8 mouse cellular contexts compared by ENCODE assay signal in genomic region chr15:102965892-102966775, GRCm38 (mm10). TPM values are rescaled to one million over a fixed set of nuclear protein-coding genes. Genes with fewer than 3 reads are reported as not detected.
A peak's percentile ranks its signal among the peaks of the same experiment; 100 is the strongest.
DNase-seq lines count a peak whose midpoint lies in the region; ATAC-seq and TF ChIP-seq lines count a peak whose summit lies in the region.
"Had no signal": no experiment of that assay in that cellular context is flagged by ENCODE, and none has a peak within 500 bp of the region (broad histone marks: within the 10 kb centered on the region; RNA-seq: fewer than 3 reads in every experiment).

No protein-coding gene starts in this region.

- H3K9me3 ChIP-seq in intestine, postnatal 0 days (ENCODE audit: control insufficient read depth), result no peaks in the 10 kb centered on the region
- H3K9me3 ChIP-seq in lung, embryonic 15.5 days, result no peaks in the 10 kb centered on the region

- no peak overlapping the region for H3K27ac ChIP-seq in intestine, postnatal 0 days (ENCODE audit: low read depth, low read length)
- H3K27ac ChIP-seq in lung, embryonic 15.5 days, result no peak overlapping the region

- H3K4me3 ChIP-seq in intestine, postnatal 0 days (ENCODE audit: low read depth, low read length), result 0 out of 2 replicates have a peak overlapping the region, but pooled peaks have one; percentile 0
- 0 out of 2 replicates have a peak overlapping the region, but pooled peaks have one; percentile 9 for H3K4me3 ChIP-seq in lung, embryonic 15.5 days

- TF ChIP-seq CTCF in intestine, postnatal 0 days (IDR thresholded peaks at IDR 0.05; ENCODE audit: low read depth), result peak; percentile 89

- intact Hi-C loops in gastrocnemius, postnatal 14 days (cut with DNase I; ENCODE audit: low total_unique reads), result no loop called here

- no peaks in the 10 kb centered on the region for H3K36me3 ChIP-seq in intestine, postnatal 0 days (ENCODE audit: control insufficient read depth, insufficient read depth)
- H3K36me3 ChIP-seq in lung, embryonic 15.5 days, result no peaks in the 10 kb centered on the region

- DNase-seq in MN1 (ENCODE audit: low spot score), result peak; percentile 99
- DNase-seq in brain, adult 2 months (ENCODE audit: low read depth, low spot score), result peak; percentile 23
- DNase-seq in gastrocnemius, postnatal 14 days, result peak; percentile 97
- DNase-seq in ovary, adult 18-20 months (ENCODE audit: low spot score), result peak; percentile 77
- peak; percentile 66 for DNase-seq in urinary bladder, postnatal 10 days (ENCODE audit: low spot score)

- no peak overlapping the region for H3K9ac ChIP-seq in intestine, postnatal 0 days (ENCODE audit: low read depth, low read length)
- no peak overlapping the region for H3K9ac ChIP-seq in lung, embryonic 15.5 days

- H3K4me2 ChIP-seq in intestine, postnatal 0 days (replicated peaks; ENCODE audit: low read depth), result peak overlapping the region; percentile 25; the same call in 1 of the 2 replicates
- peak overlapping the region; percentile 12; the same call in 1 of the 2 replicates for H3K4me2 ChIP-seq in lung, embryonic 15.5 days

- peaks cover 96% of the 10 kb centered on the region for H3K27me3 ChIP-seq in intestine, postnatal 0 days (replicated peaks; ENCODE audit: control insufficient read depth, insufficient read depth, low read length)
- H3K27me3 ChIP-seq in lung, embryonic 15.5 days, result peaks cover 97% of the 10 kb centered on the region

- WGBS in intestine, postnatal 0 days, result 4% methylated on average over 30 of the region's 30 CpGs
- WGBS in lung, embryonic 15.5 days, result 4% methylated on average over 30 of the region's 30 CpGs

- no peaks in the 10 kb centered on the region for H3K4me1 ChIP-seq in intestine, postnatal 0 days (replicated peaks; ENCODE audit: control insufficient read depth, insufficient read depth, low read length)
- H3K4me1 ChIP-seq in lung, embryonic 15.5 days, result 0 out of 2 replicates have a peak, but pooled peaks cover 5% of the 10 kb centered on the region

- ATAC-seq in intestine, postnatal 0 days, result peak; percentile 35; the same call in 1 of the 2 replicates
- peak; percentile 59; the same call in 1 of the 2 replicates for ATAC-seq in lung, embryonic 15.5 days (ENCODE audit: borderline replicate concordance, extremely low read depth, low FRiP score, low TSS enrichment)

RNA-seq across cellular contexts. Expression of gene Hoxc10, which starts 0.5 kb away (rescaled TPM):
- total RNA-seq in gastrocnemius, postnatal 14 days (2021), result 10 to 100 TPM; 47.9 to 48.0 TPM
- polyA plus RNA-seq in intestine, postnatal 0 days (2015; fragmentation: Nextera tagmentation; extraction: Ambion mirVana), result 0.25 TPM in 1 of 2 replicates, not detected in the other
- polyA plus RNA-seq in lung, embryonic 15.5 days (2015; fragmentation: Nextera tagmentation; extraction: Ambion mirVana), result not detected in 2 replicates
- polyA plus RNA-seq: liver, embryonic 16.5 days had no signal

RNA-seq across cellular contexts. Expression of gene Hoxc5, which starts 1.1 kb away (rescaled TPM):
- 1 to 10 TPM; 1.4 to 1.8 TPM for total RNA-seq in gastrocnemius, postnatal 14 days (2021)
- polyA plus RNA-seq in intestine, postnatal 0 days (2015; fragmentation: Nextera tagmentation; extraction: Ambion mirVana), result 3.4 and 3.9 TPM in 2 replicates
- polyA plus RNA-seq in lung, embryonic 15.5 days (2015; fragmentation: Nextera tagmentation; extraction: Ambion mirVana), result 0.57 and 0.72 TPM in 2 replicates

RNA-seq across cellular contexts. Expression of gene Hoxc9, which starts 10.1 kb away (rescaled TPM):
- total RNA-seq in gastrocnemius, postnatal 14 days (2021), result 1 to 10 TPM; 5.7 to 5.8 TPM
- polyA plus RNA-seq in intestine, postnatal 0 days (2015; fragmentation: Nextera tagmentation; extraction: Ambion mirVana), result 0.43 and 0.58 TPM in 2 replicates
- 0.06 TPM in 1 of 2 replicates, not detected in the other for polyA plus RNA-seq in lung, embryonic 15.5 days (2015; fragmentation: Nextera tagmentation; extraction: Ambion mirVana)
- polyA plus RNA-seq: liver, embryonic 16.5 days had no signal

RNA-seq across cellular contexts. Expression of gene Hoxc11, which starts 11.9 kb away (rescaled TPM):
- total RNA-seq in gastrocnemius, postnatal 14 days (2021), result 1 to 10 TPM; 6.6 to 9.1 TPM
- polyA plus RNA-seq in intestine, postnatal 0 days (2015; fragmentation: Nextera tagmentation; extraction: Ambion mirVana), result not detected in 2 replicates
- polyA plus RNA-seq in lung, embryonic 15.5 days (2015; fragmentation: Nextera tagmentation; extraction: Ambion mirVana), result not detected in 2 replicates
- polyA plus RNA-seq: liver, embryonic 16.5 days had no signal

RNA-seq across cellular contexts. Expression of gene Hoxc8, which starts 24.3 kb away (rescaled TPM):
- total RNA-seq in gastrocnemius, postnatal 14 days (2021), result 1 to 10 TPM; 1.1 to 1.2 TPM
- polyA plus RNA-seq in intestine, postnatal 0 days (2015; fragmentation: Nextera tagmentation; extraction: Ambion mirVana), result 3.5 and 4.6 TPM in 2 replicates
- polyA plus RNA-seq in lung, embryonic 15.5 days (2015; fragmentation: Nextera tagmentation; extraction: Ambion mirVana), result 0.10 TPM in 1 of 2 replicates, not detected in the other
- polyA plus RNA-seq: liver, embryonic 16.5 days had no signal

Comparison
In these comparisons a context has a peak if more than half of its experiments do, and no peak if none do; other contexts are left out.
1. DNase-seq: peak in every context shown above with its lines; median percentile 99 in MN1; 97 in gastrocnemius, postnatal 14 days; 77 in ovary, adult 18-20 months; 66 in urinary bladder, postnatal 10 days; 23 in brain, adult 2 months.